Mouse (Mus musculus): ENCODE data around the gene Dzip1l. TPM values are rescaled to one million over a fixed set of nuclear protein-coding genes. Genes with fewer than 3 reads are reported as not detected.

Gene Dzip1l
- total and polyA plus RNA-seq, 2 experiments from 2014 or later = 7.2 to 30.5 TPM

DNA sequence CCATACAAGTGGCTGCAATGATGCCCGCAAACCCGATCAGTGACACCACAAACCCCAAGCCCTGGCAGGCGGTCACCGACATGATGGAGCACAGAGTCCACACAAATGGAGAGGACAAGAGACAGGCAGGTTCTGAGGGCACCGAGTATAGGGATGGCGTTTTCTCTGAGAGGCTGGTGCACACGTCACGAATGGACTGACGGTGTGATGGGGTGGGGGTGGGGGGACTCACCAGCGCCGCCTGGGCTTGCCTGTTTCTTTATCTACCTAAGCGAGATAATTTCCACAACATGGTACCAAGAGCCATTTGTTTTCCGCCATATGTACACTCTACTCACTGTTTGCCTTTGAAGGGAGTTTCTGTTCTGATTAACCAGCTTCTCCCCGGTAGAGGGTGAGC is 87.8 kb downstream of the Dzip1l start, which contains the start of gene Cldn18:
TSS of gene Cldn18 (minus strand) at position 134 of the 400 bp plus-strand sequence.
- H3K4me2 ChIP-seq (ENCODE audit: low read depth, low read length) = no peak within 1 kb of the TSS
- no peaks in the 10 kb centered on the region for H3K27me3 ChIP-seq (ENCODE audit: control insufficient read depth, insufficient read depth, low read length)
- no peaks in the 10 kb centered on the region for H3K36me3 ChIP-seq (replicated peaks; ENCODE audit: control insufficient read depth, insufficient read depth, low read length)
- TF ChIP-seq CTCF (IDR thresholded peaks at IDR 0.05; ENCODE audit: low read depth) (no peak), EP300 (IDR thresholded peaks at IDR 0.05; ENCODE audit: low read depth) (no peak)
- H3K9ac ChIP-seq (replicated peaks; ENCODE audit: low read depth, low read length) = no peak within 1 kb of the TSS
- H3K4me1 ChIP-seq (ENCODE audit: control insufficient read depth, insufficient read depth) = no peaks in the 10 kb centered on the region
- ATAC-seq (ENCODE audit: insufficient read depth, low read depth) = no peak
- H3K4me3 ChIP-seq (ENCODE audit: low read depth, low read length) = no peak within 1 kb of the TSS
- H3K27ac ChIP-seq (ENCODE audit: low read depth) = no peak within 1 kb of the TSS
- no peaks in the 10 kb centered on the region for H3K9me3 ChIP-seq (replicated peaks; ENCODE audit: control insufficient read depth, low read length)
- WGBS = 80% methylated on average over 14 of the region's 14 CpGs
- DNase-seq (ENCODE audit: low spot score) = no peak

Other genes starting within 250 kb of the Dzip1l start
- gene Mras, start 192.1 kb upstream of the Dzip1l start, total RNA-seq (2014; rRNA removed; ENCODE audit: low replicate concordance) = 13.8 and 15.8 TPM in 2 replicates
- 11.9 and 13.0 TPM in 2 replicates for gene Mras, start 192.1 kb upstream of the Dzip1l start, polyA plus RNA-seq (2015; fragmentation: Nextera tagmentation; extraction: Ambion mirVana)
- not detected in 2 replicates for gene Nme9, start 178.0 kb upstream of the Dzip1l start, total RNA-seq (2014; rRNA removed; ENCODE audit: low replicate concordance)
- gene Nme9, start 178.0 kb upstream of the Dzip1l start, polyA plus RNA-seq (2015; fragmentation: Nextera tagmentation; extraction: Ambion mirVana) = 0.18 and 0.93 TPM in 2 replicates
- 17.4 and 22.5 TPM in 2 replicates for gene Armc8, start 60.6 kb upstream of the Dzip1l start, total RNA-seq (2014; rRNA removed; ENCODE audit: low replicate concordance)
- 16.8 and 18.5 TPM in 2 replicates for gene Armc8, start 60.6 kb upstream of the Dzip1l start, polyA plus RNA-seq (2015; fragmentation: Nextera tagmentation; extraction: Ambion mirVana)
- gene Dbr1, start 53.7 kb upstream of the Dzip1l start, total RNA-seq (2014; rRNA removed; ENCODE audit: low replicate concordance) = 11.3 and 14.8 TPM in 2 replicates
- gene Dbr1, start 53.7 kb upstream of the Dzip1l start, polyA plus RNA-seq (2015; fragmentation: Nextera tagmentation; extraction: Ambion mirVana) = 9.9 and 11.6 TPM in 2 replicates
- not detected in 2 replicates for gene A4gnt, start 17.0 kb upstream of the Dzip1l start, total RNA-seq (2014; rRNA removed; ENCODE audit: low replicate concordance)
- gene A4gnt, start 17.0 kb upstream of the Dzip1l start, polyA plus RNA-seq (2015; fragmentation: Nextera tagmentation; extraction: Ambion mirVana) = not detected in 2 replicates
- gene Cldn18, start 87.8 kb downstream of the Dzip1l start, total RNA-seq (2014; rRNA removed; ENCODE audit: low replicate concordance) = not detected in 2 replicates
- gene Cldn18, start 87.8 kb downstream of the Dzip1l start, polyA plus RNA-seq (2015; fragmentation: Nextera tagmentation; extraction: Ambion mirVana) = 0.22 TPM in 1 of 2 replicates, not detected in the other
- gene Sox14, start 246.7 kb downstream of the Dzip1l start, total RNA-seq (2014; rRNA removed; ENCODE audit: low replicate concordance) = not detected in 2 replicates
- gene Sox14, start 246.7 kb downstream of the Dzip1l start, polyA plus RNA-seq (2015; fragmentation: Nextera tagmentation; extraction: Ambion mirVana) = not detected in 2 replicates